Mouse (Mus musculus) limb, embryonic 11.5 days (tissue): ENCODE measurements around the gene Txndc9. TPM values are rescaled to one million over a fixed set of nuclear protein-coding genes. Genes with fewer than 3 reads are reported as not detected.
"Not testable (repeated sequence)": the region's sequence is repeated elsewhere in the genome, so short reads cannot be mapped to it uniquely, and the experiment has no call there.

Experiments used
- ATAC-seq: fragments of 200-750 bp; cut with Nextera tagmentation; 2 replicates; pipeline ENCODE4 v1.8.0; 2017; ENCODE audit warnings: low read depth; ENCODE audit not compliant: insufficient number of reproducible peaks, low FRiP score, low TSS enrichment
- DNase-seq: peaks from one replicate; pipeline ENCODE4 v3.0.0-alpha.2; 2015; ENCODE audit warnings: low spot score
- H3K27ac ChIP-seq: fragments of 300-500 bp; sonication (generic); replicated peaks from 2 replicates; pipeline ENCODE4 v1.5.1; 2014; ENCODE audit warnings: low read depth, mild to moderate bottlenecking, low read length
- H3K27me3 ChIP-seq: fragments of 300-500 bp; sonication (generic); 2 replicates; pipeline ENCODE4 v1.6.1; 2014; ENCODE audit warnings: mild to moderate bottlenecking, low read length, mixed read lengths; ENCODE audit not compliant: control insufficient read depth, insufficient read depth
- H3K36me3 ChIP-seq: fragments of 300-500 bp; sonication (generic); 2 replicates; pipeline ENCODE4 v1.6.1; 2014; ENCODE audit warnings: mild to moderate bottlenecking, low read length, moderate library complexity, mixed read lengths; ENCODE audit not compliant: control insufficient read depth, insufficient read depth
- H3K4me1 ChIP-seq: fragments of 300-500 bp; sonication (generic); 2 replicates; pipeline ENCODE4 v1.6.1; 2014; ENCODE audit warnings: low read length, mixed read lengths; ENCODE audit not compliant: control insufficient read depth, insufficient read depth
- H3K4me2 ChIP-seq: fragments of 300-500 bp; sonication (generic); 2 replicates; pipeline ENCODE4 v1.6.1; 2014; ENCODE audit warnings: low read depth, mild to moderate bottlenecking, moderate library complexity; ENCODE audit not compliant: severe bottlenecking
- H3K4me3 ChIP-seq: fragments of 300-500 bp; sonication (generic); 2 replicates; pipeline ENCODE4 v1.5.1; 2014; ENCODE audit warnings: low read depth, low read length
- H3K9ac ChIP-seq: fragments of 300-500 bp; sonication (generic); 2 replicates; pipeline ENCODE4 v1.6.1; 2014; ENCODE audit warnings: mild to moderate bottlenecking, low read length
- H3K9me3 ChIP-seq: fragments of 300-500 bp; sonication (generic); 2 replicates; pipeline ENCODE4 v1.6.1; 2016; ENCODE audit warnings: low read length; ENCODE audit not compliant: control insufficient read depth
- WGBS: fragments of 180-500 bp; shearing (Covaris S2); extraction: QIAGEN DNeasy Blood & Tissue Kit; methylation state at CpG from one replicate; pipeline ENCODE4 v1.1.7; 2014; 5-methylcytosine and 5-hydroxymethylcytosine counted together
- polyA plus RNA-seq: library from polyadenylated mRNA; unstranded; fragments of >200 nt; fragmentation: Nextera tagmentation; extraction: Ambion mirVana; gene quantifications from 2 replicates; pipeline ENCODE4 v1.2.1, GENCODE M21; 2014

Gene Txndc9
- polyA plus RNA-seq, 1 experiment from 2014 or later: 136 TPM

- 47% methylated on average over 3 of the region's 3 CpGs for WGBS
- ATAC-seq (no peak), DNase-seq (no peak)
- peak overlapping the region; percentile 87 for H3K9ac ChIP-seq
- no peak overlapping the region for H3K27ac ChIP-seq
- peak overlapping the region; percentile 92 for H3K4me3 ChIP-seq
- H3K36me3 ChIP-seq: peaks cover 13% of the 10 kb centered on the region
- peak overlapping the region; percentile 86 for H3K4me2 ChIP-seq
- no peaks in the 10 kb centered on the region for H3K9me3 ChIP-seq
- H3K27me3 ChIP-seq: no peaks in the 10 kb centered on the region
- peaks cover 12% of the 10 kb centered on the region for H3K4me1 ChIP-seq
These were observed 1.5 kb downstream of the Txndc9 start for GRCm38 (mm10) chr1:37996226-37996625.

DNA sequence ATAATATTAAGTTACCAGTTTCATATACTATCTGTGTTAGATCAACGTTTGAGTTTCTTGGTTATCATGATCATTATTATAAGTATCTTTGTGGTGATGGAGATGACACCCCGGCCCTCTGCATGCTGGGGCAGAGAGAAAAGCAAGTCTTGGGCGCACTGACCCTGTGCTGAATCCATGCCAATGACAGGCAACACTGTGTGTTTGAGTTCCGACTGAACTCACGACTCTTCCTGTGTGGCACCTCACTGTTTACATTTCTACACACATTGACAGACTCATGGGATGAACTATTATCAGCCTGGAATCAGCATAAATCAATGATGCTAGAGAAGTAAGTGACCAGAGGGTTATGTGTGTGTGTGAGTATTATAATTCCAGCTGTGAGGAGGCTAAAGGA is 9.8 kb downstream of the Txndc9 start:
- DNase-seq (no peak), ATAC-seq (no peak)
- H3K4me1 ChIP-seq: no peaks in the 10 kb centered on the region
- H3K9me3 ChIP-seq: no peaks in the 10 kb centered on the region
- peaks cover 26% of the 10 kb centered on the region for H3K36me3 ChIP-seq
- no peak overlapping the region for H3K9ac ChIP-seq
- H3K27me3 ChIP-seq: no peaks in the 10 kb centered on the region
- no peak overlapping the region for H3K4me3 ChIP-seq
- WGBS: 95% methylated on average over 5 of the region's 5 CpGs
- H3K4me2 ChIP-seq: no peak overlapping the region
- H3K27ac ChIP-seq: no peak overlapping the region

DNA sequence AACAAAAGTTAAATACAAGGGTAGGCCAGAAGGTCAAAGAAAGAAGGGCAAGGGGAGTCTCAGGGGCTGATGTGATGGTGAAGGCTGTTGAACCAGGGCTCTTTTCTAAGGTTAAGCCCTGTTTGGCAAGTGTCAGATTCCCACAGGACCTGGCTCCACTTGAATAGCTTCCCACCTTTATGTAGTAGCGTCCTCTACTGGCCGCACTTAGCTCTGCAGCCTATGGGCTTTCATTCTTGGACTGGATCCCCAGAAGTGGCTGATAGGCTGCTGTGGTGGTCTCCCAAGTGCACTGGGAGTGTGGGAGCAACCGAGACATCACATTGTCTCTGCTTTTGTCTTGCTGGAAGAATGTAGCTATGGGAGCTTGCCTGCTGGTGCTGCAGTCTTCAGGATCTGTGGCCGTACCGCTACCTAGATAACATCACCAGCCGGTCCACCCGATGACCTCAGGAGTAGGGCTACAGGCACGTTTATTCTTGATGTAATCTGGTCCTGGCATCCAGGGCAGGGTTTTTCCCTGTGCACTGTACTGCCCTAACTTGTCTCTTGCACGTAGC is 11.8 kb downstream of the Txndc9 start:
- H3K27ac ChIP-seq: no peak overlapping the region
- H3K9me3 ChIP-seq: no peaks in the 10 kb centered on the region
- 82% methylated on average over 9 of the region's 9 CpGs for WGBS
- no peak overlapping the region for H3K4me2 ChIP-seq
- no peak overlapping the region for H3K9ac ChIP-seq
- peak; percentile 33 for DNase-seq
- no peak for ATAC-seq
- H3K36me3 ChIP-seq: peaks cover 19% of the 10 kb centered on the region
- no peaks in the 10 kb centered on the region for H3K4me1 ChIP-seq
- no peak overlapping the region for H3K4me3 ChIP-seq
- no peaks in the 10 kb centered on the region for H3K27me3 ChIP-seq

DNA sequence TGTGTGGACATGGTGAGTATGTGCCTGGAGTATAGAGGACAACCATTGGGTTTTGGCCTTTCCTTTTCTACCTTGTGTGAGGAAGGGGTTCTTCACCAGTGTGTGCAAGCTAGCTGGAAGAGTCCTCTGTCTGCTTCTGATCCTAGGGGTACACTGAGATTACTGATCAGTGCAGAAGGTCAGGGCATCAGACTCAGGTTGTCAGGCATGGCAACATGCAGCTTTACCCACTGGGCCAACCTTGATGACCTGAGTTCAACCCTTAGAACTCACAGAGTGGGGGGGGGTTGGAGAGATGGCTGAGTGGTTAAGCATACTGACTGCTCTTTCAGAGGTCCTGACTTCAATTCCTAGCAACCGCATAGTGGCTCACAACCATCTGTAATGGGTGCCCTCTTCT is 13.4 kb downstream of the Txndc9 start:
- H3K36me3 ChIP-seq: peaks cover 15% of the 10 kb centered on the region
- H3K9me3 ChIP-seq: no peaks in the 10 kb centered on the region
- ATAC-seq: no peak
- H3K4me3 ChIP-seq: no peak overlapping the region
- no peak overlapping the region for H3K9ac ChIP-seq
- no peaks in the 10 kb centered on the region for H3K27me3 ChIP-seq
- 97% methylated on average over 1 of the region's 1 CpGs for WGBS
- H3K4me1 ChIP-seq: no peaks in the 10 kb centered on the region
- DNase-seq: no peak
- H3K27ac ChIP-seq: no peak overlapping the region
- no peak overlapping the region for H3K4me2 ChIP-seq

DNA sequence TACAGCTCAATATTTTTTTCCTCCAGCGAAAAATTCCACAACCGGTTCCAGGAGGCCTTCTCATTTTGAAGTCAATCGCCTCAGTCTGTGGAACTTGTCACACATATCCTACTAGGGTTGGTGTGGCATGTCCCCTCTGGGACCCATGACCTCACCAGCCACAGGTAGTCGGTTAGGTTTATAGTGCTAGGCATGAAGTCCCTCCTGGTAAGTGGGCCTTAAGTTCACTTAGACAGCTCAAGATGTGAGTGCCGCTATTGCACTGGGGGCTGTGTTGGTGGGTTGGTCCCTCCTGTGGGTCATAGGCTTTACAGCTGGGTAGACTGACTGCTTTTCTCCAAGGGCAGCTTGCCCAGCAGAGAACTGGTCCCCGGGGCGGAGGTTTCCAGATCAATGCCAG is 20.4 kb downstream of the Txndc9 start:
- Histone ChIP-seq H3K4me3 (no peak overlapping the region), H3K4me1 (no peaks in the 10 kb centered on the region), H3K27me3 (no peaks in the 10 kb centered on the region), H3K4me2 (no peak overlapping the region), H3K27ac (no peak overlapping the region), H3K9ac (no peak overlapping the region), H3K9me3 (no peaks in the 10 kb centered on the region), H3K36me3 (no peaks in the 10 kb centered on the region)
- DNase-seq (no peak), ATAC-seq (no peak)
- 85% methylated on average over 7 of the region's 7 CpGs for WGBS

DNA sequence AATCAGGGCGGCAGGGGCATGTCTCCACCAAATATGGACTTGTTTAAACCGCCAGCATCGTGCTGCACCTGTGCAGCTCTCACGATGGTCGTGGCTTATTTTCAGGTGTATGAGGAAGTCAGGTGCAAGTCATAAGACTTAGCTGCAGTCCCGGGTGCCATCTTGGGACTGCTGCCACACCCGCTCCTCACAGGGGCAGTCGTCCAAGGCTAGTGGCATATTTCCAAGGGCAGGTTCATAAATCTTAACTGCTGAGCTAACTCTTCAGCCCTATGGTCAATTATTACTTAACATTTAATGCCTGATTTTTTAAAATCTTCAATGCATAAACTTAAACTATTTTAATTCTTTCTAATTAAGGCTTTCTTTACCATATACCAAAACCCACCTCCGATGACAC is 21.0 kb downstream of the Txndc9 start:
- H3K9ac ChIP-seq, H3K36me3 ChIP-seq, DNase-seq, H3K4me1 ChIP-seq, ATAC-seq, H3K27me3 ChIP-seq, H3K27ac ChIP-seq, H3K4me3 ChIP-seq, H3K4me2 ChIP-seq, H3K9me3 ChIP-seq: not testable (repeated sequence)
- WGBS: 67% methylated on average over 9 of the region's 9 CpGs

GRCm38 (mm10) chr1:37971520-37971919 is 26.2 kb downstream of the Txndc9 start:
- no peak for ATAC-seq
- no peak overlapping the region for H3K4me2 ChIP-seq
- H3K36me3 ChIP-seq: no peaks in the 10 kb centered on the region
- no peak overlapping the region for H3K4me3 ChIP-seq
- 74% methylated on average over 4 of the region's 4 CpGs for WGBS
- no peaks in the 10 kb centered on the region for H3K9me3 ChIP-seq
- no peaks in the 10 kb centered on the region for H3K4me1 ChIP-seq
- no peak overlapping the region for H3K27ac ChIP-seq
- no peaks in the 10 kb centered on the region for H3K27me3 ChIP-seq
- DNase-seq: no peak
- no peak overlapping the region for H3K9ac ChIP-seq

- Histone ChIP-seq H3K4me1 (no peaks in the 10 kb centered on the region), H3K27me3 (no peaks in the 10 kb centered on the region), H3K4me2 (no peak overlapping the region), H3K27ac (no peak overlapping the region), H3K4me3 (no peak overlapping the region), H3K36me3 (no peaks in the 10 kb centered on the region), H3K9me3 (no peaks in the 10 kb centered on the region), H3K9ac (no peak overlapping the region)
- no peak for ATAC-seq
- WGBS: 83% methylated on average over 6 of the region's 6 CpGs
- no peak for DNase-seq
These were observed 28.9 kb downstream of the Txndc9 start for GRCm38 (mm10) chr1:37968746-37969145.

GRCm38 (mm10) chr1:37965571-37965970 is 32.1 kb downstream of the Txndc9 start:
- Histone ChIP-seq H3K9ac (no peak overlapping the region), H3K4me2 (no peak overlapping the region), H3K4me3 (no peak overlapping the region), H3K27me3 (no peaks in the 10 kb centered on the region), H3K9me3 (no peaks in the 10 kb centered on the region), H3K36me3 (no peaks in the 10 kb centered on the region), H3K27ac (no peak overlapping the region), H3K4me1 (no peaks in the 10 kb centered on the region)
- 60% methylated on average over 10 of the region's 10 CpGs for WGBS
- ATAC-seq (no peak), DNase-seq (no peak)
